Mouse (Mus musculus): ENCODE data around the gene Dusp12.

The Dusp12 gene

DNA sequence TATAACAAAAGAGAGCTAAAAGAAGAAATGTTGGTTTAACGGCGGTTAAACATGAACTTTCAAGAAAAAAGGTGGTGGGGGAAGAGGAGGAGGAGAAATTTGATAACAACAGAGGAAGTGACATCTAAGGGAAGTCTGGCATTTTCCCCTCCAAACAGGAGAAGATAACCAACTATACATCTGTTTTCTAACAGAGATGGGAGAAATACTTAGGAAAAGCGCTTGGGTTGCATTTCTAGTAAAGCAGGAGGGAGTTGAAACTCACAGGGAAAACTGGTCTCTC, 23.0 kb downstream of the Dusp12 start:
- no peak for DNase-seq (ENCODE audit: low spot score)

- no peak for DNase-seq (ENCODE audit: low spot score)
These were observed 23.5 kb downstream of the Dusp12 start for GRCm38 (mm10) chr1:170861671-170862434.

DNA sequence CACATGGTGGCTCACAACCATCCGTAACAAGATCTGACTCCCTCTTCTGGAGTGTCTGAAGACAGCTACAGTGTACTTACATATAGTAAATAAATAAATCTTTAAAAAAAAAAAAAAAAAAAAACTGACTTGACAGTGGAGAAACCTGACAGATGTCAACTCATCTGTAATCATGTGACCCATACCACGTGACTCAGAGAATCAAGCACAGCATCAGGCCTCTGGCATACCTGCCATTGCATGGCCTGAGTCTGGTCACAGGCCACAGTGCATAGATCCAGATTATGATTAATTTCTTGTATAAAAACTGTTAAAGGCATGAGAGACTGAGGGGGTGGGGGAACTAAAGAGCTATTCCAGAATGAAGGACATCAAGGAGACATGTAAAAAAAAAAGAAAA, 26.5 kb downstream of the Dusp12 start:
- DNase-seq (ENCODE audit: low spot score), result no peak

GRCm38 (mm10) chr1:170857369-170857768, 28.0 kb downstream of the Dusp12 start:
- DNase-seq (ENCODE audit: low spot score), result no peak

GRCm38 (mm10) chr1:170855056-170855760, 30.1 kb downstream of the Dusp12 start:
- no peak for DNase-seq (ENCODE audit: low spot score)

DNA sequence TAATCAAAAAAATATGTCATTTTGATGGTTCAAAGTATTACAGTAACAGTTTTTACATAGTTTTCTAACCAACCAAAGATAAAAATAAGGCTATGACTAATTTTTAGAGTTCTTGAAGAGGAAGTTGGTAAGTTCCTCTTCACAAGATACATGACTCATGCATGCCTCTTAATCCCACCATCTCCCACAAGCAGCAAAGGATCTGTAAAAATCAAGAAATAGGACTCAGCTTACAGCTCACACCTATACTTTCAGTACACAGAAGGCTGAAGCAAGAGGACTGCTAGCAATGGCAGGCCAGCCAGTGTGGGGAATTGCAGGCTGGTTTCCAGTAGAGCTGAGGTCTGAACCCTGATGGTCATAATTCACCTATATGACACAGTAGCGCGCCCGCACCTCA, 31.7 kb downstream of the Dusp12 start:
- DNase-seq (ENCODE audit: low spot score), result no peak

- no peak for DNase-seq (ENCODE audit: low spot score)
These were observed 34.4 kb downstream of the Dusp12 start for GRCm38 (mm10) chr1:170850637-170851624.

DNA sequence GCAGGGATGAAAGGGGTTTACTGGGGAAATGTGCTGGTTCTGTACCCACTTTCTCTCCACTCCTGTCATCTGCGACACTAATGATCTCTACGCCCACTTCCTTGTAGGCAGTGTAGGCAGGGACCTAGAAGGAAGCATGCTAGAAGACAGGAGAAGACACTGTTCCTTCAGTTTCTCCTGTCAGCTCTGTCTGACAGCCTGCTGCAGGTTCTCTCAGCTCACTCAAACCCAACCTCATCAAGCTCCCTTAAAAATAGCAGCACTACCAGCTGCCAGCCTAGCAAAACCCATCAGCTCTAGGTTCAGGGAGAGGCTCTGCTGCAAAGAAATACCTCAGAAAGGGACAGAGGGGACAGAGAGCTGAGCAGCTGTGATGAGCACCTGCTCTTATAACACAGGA, 35.3 kb downstream of the Dusp12 start:
- no peak for DNase-seq (ENCODE audit: low spot score)

GRCm38 (mm10) chr1:170845448-170846307, 39.7 kb downstream of the Dusp12 start:
- DNase-seq (ENCODE audit: low spot score), result no peak

DNA sequence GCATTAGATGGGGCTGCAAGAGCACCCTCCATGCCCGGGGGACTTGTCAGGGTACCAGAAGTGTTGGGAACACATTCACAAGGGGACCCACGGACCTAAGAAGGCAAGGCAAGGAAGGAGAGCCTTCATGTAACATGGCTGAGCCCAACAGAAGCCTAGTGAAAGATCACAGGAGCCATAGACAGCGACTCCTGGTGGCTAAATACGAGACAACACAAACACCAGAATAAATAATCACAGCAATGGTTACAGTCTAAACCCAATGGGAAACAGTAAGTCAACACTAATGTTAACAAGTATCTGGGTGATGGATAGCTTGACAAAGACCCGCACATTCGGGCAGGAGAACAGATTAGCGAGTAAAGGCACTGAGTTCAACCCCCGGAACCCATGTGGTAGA, 41.0 kb downstream of the Dusp12 start:
- DNase-seq (ENCODE audit: low spot score), result no peak

GRCm38 (mm10) chr1:170839685-170840084, 45.7 kb downstream of the Dusp12 start:
- no peak for DNase-seq (ENCODE audit: low spot score)

DNA sequence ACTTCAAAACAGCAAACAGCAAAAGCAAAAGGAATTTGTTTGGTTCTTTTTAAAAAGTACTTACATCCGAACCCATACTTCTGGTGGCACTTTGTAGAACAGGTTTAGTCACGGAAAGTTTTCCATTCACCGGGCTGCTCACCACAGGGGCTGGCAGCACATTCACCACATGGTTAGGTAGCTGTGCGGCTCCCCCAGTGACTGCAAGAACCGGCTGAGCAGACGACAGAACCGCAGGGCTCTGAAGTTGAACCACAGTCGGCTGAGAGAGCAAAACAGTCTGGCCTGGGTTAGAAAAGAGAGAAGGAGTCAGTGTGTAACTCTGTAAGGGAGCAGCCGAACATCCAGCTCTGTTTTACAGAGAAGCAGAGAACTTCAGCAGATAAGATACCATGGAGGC, 50.6 kb downstream of the Dusp12 start:
- DNase-seq (ENCODE audit: low spot score), result no peak

- no peak for DNase-seq (ENCODE audit: low spot score)
These were observed 55.6 kb downstream of the Dusp12 start for GRCm38 (mm10) chr1:170829781-170830180.

GRCm38 (mm10) chr1:170829344-170829743, 56.0 kb downstream of the Dusp12 start:
- DNase-seq (ENCODE audit: low spot score), result no peak
